Mouse (Mus musculus): ENCODE data around the gene Cldn10.

DNA sequence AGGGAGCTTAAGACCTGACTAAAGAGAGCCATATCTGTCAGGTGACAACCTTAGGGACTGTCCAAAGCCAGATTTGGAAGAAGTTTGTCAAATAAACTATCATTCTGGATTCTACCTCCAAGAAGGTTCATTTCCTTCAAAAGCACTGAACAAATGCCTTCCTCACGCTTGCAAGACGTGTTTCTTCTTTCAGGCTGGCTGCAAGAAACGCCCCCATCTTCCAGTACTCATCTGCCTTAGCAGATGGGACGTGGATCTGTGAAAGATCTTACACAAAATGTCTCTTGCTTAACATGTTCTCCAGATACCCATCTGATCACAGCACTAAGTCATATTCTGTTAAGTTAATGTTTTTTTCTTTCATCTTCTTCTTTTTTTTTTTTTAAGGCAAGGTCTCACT lies 102.4 kb downstream of the Cldn10 start:
- TF ChIP-seq CTCF (IDR thresholded peaks at IDR 0.05; ENCODE audit: extremely low read depth, insufficient read depth, low read length) (no peak), POLR2A (IDR thresholded peaks at IDR 0.05; ENCODE audit: extremely low read depth, insufficient read depth, low read length) (no peak)

All from cortical plate, adult 2 months (tissue).